Mouse (Mus musculus) adipocyte (in vitro differentiated cells): ENCODE results near the gene Ptpn14.

Experiments used
- DNase-seq: peaks from one replicate; pipeline ENCODE4 v3.0.0-alpha.2; 2016; ENCODE audit warnings: low spot score

Gene Ptpn14

GRCm38 (mm10) chr1:189772707-189773106 lies 44.6 kb downstream of the Ptpn14 start:
- DNase-seq, result no peak

- DNase-seq, result no peak
These were observed 46.7 kb downstream of the Ptpn14 start for GRCm38 (mm10) chr1:189774778-189775177.

DNA sequence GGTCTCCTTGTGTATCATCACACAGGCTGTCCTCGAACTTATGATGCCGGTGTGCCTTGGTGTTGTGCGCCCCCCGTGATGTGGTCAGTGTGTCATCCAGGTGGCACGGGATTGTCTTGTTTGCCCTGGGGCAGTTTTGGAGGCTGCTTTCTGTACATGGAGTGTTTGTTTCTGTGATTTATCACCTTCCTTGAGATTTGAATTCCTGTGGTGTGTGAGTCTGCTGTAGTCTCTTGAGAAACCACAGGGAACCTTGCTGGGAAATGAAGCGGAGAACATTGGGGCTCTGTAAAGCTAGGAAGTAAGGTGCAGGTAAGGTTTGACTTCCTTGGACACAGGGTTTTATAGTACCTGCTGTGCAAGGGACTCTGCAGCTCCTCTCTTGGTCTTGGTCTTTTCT lies 49.1 kb downstream of the Ptpn14 start:
- DNase-seq, result no peak

GRCm38 (mm10) chr1:189778343-189778742 lies 50.3 kb downstream of the Ptpn14 start:
- DNase-seq, result no peak

DNA sequence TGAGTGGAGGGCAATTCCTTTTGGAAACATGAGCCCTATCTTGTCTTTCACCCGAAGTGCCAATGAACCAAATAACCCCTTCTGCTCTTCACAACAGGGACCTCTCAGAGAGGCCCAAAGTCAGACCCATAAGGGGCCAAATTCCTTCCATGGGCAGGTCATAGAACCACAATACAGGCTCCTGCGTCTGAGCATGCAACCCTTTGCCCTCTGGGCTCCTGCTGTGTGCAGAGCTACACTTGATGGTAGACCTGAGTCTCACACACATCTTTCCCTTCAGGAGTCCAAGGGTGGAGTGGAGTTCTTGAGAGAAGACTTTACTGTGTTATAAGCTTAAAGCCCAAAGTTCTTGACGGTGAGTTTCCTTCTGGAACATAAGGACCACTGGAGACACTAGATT lies 51.2 kb downstream of the Ptpn14 start:
- no peak for DNase-seq

DNA sequence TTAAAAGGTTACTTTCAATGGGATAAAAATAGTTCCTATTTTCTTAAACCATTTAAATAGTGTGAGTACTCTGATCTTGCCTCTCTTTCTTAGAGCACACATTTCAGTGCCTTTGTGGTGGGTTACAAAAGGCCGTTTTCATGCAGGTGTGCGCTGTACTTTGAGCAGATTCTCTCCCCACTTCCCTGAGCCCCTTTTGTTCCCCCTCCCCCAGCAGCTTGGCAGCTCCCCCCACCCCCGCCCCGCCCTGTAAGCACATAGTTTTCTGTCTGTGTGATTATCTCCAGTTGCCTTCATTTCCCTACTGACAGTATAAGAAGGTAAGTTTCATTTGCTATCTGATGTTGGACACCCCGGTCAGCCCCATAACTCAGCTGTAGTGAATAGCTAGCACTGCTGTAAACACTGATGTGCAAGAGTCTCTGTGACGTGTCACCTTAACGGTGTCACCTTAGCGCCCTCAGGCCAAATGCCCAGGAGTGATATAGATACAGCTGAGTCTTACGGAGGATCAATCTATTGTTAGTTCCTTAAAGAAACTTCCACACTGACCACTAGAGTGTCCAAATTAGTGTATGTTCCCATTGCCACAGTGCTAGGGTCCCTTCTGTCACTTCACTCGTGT lies 53.8 kb downstream of the Ptpn14 start:
- no peak for DNase-seq

DNA sequence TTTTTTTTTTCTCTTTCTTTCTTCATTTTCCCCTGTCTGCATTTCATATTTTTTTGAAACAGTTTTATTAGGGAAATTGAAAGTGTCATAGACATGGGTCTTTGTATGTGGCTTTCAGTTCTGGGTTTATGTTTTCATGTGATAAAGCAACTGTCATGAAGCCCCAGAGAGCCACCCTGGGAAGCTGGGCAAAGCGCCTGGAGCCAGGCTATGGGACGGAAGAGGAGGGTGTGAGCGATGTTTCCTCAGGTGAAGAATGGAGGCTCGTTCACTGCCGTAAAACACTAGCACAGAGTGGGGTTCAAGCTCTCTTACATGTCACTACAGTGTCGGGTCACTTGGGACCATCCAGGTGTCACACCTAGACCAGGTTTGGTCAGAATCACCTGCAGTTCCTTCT lies 54.6 kb downstream of the Ptpn14 start:
- DNase-seq, result no peak

DNA sequence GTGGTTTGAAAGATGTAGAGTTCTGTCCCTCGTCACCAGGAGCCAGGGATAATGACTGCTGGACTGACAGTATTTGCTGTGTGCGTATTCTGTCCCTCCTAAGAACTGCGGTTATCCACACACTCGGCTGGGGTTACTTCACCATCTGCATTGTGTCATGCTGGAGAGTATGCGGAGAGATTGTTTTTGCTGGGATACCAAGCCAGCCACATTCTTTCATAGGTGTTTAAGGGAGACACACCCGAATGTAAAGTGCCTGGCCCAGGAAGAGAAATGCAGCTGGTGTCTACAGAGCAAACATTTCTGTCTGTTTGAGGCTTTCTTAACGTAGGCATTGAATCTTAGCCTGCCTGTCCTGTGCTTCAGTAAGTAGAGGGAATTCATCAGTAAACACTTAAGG lies 56.4 kb downstream of the Ptpn14 start:
- DNase-seq, result no peak

GRCm38 (mm10) chr1:189786707-189787485 lies 58.8 kb downstream of the Ptpn14 start:
- no peak for DNase-seq

DNA sequence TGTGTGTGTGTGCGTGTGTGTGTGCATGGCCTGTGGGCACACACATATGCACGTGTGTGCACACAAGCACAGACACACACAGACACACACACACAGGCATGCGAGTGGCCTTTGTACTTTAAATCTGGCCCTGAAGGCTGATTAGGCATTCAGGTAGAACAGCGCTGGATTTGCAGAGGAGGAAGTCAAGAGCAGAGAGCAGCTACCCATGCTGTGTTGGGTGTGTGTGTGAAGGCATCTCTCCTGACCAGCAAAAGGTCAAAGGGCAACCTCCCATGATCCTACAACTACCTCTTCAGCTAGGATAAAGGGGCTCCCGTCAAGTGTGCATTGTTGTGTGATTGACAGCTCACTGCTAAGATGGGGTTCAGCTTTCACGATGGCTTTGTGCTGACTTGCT lies 61.5 kb downstream of the Ptpn14 start:
- no peak for DNase-seq

GRCm38 (mm10) chr1:189790666-189791065 lies 62.6 kb downstream of the Ptpn14 start:
- DNase-seq, result no peak

DNA sequence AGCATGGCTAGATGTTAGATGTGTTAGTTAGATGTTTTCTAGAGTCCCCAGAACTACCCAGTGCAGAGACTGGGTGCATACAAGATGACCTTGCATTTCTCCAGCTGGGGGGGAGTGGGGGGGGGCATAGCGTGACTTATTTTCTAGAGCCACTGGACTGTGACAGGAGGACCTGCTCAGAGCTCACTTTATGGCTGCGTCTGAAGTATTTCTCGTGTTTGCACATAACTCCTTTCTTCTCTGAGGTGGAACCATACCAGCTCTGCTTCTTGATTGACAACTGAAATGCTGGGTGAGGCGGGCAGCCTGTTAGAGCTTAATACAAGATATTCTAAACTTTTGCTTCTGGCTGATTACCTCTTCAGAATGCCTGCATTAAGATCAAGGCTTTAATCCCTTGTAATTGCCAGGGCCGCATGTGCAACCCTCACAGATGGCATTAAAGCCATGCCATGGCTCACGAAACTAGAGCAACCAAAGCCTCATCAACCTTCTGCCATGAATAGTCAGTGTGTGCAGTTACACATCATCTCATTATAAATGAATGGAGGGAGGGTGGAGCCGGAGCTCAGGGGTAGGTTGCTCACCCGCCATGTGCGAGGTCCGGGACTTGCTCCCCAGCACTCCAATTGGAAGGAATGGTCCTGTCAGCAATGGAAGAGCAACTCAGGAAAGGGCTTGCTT lies 63.6 kb downstream of the Ptpn14 start:
- no peak for DNase-seq

DNA sequence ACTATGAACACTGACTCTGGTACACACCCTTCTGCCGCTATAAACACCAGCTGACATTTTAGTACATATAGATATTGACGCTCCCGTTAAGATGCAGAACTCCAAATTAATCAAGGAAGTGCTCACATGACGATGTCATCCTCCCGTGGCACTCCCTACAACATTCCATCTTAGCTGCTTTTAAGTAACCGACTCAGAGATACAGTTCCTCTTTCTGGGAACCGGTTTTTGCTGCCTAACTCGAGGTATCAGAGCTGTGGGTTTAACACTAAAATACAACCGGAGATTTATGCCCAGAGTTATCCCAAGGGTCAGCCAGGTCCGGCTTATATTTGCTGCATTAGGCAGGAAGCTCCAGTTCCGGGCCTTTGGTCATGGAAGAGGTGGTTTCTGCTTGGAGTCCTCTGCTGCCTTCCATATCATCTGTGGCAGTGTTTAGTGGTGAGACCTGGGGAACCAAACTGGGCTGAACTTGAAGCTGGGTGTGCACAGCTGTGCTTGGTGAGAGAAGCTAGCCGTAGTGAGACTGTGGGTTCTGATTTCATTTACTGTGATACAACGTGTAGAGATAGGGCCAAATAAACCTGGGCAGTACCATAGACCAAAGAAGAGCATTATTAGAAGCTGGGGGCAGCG lies 64.6 kb downstream of the Ptpn14 start:
- DNase-seq, result no peak

GRCm38 (mm10) chr1:189798949-189799348 lies 70.9 kb downstream of the Ptpn14 start:
- no peak for DNase-seq

DNA sequence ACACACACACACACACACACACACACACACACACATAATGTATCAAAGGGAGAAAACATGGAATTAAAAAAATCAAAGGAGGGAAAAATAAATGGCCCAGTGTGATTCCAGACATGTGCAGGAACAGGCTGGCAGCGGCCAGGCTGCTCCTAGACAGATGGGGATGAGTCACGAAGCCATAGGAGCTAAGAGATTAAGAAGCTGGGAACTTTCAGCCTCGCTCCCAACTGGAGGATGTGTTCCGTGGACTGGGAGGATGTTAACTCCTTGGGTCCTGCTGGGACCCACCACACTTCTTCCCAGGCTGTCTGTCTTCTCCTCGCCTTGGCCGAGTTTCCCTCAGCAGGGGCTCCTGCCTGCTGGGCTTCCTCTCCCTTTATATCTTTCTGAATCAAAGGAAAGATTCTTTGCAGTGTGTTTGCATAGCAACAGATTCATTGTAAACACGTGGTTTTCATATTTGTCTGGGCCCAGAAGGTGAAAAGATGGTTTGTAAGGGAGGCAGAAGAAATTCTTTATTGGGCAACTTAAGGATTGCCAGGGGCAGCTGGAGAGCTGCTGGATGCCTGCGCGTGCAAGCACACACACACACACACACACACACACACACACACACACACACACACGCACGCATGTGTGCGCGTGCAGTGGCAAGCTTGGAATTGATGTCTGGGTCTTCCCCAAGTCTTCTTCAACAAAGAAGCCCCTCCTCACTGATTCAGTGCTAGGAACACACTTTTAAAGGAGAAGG lies 72.3 kb downstream of the Ptpn14 start:
- no peak for DNase-seq

GRCm38 (mm10) chr1:189801303-189801702 lies 73.2 kb downstream of the Ptpn14 start:
- no peak for DNase-seq

DNA sequence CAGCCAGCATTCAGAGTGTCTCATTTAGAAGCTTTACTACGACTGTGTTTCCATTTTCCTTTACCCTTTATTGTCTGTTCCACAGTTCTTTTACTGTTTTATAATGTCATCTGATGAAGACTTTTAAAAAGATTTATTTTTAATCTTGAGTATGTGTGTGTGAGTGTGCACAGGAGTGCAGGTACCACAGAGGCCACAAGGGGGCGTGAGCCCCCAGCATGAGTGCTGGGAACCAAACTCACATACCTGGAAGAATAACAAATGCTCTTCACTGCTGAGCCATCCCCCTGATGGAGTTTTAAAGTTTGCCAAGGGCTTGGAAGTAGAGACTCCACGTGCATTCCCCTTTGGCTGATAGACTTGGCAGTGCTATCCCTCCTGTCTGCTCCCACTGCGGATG lies 74.5 kb downstream of the Ptpn14 start:
- DNase-seq, result no peak

- DNase-seq, result no peak
These were observed 75.7 kb downstream of the Ptpn14 start for GRCm38 (mm10) chr1:189803742-189804141.

DNA sequence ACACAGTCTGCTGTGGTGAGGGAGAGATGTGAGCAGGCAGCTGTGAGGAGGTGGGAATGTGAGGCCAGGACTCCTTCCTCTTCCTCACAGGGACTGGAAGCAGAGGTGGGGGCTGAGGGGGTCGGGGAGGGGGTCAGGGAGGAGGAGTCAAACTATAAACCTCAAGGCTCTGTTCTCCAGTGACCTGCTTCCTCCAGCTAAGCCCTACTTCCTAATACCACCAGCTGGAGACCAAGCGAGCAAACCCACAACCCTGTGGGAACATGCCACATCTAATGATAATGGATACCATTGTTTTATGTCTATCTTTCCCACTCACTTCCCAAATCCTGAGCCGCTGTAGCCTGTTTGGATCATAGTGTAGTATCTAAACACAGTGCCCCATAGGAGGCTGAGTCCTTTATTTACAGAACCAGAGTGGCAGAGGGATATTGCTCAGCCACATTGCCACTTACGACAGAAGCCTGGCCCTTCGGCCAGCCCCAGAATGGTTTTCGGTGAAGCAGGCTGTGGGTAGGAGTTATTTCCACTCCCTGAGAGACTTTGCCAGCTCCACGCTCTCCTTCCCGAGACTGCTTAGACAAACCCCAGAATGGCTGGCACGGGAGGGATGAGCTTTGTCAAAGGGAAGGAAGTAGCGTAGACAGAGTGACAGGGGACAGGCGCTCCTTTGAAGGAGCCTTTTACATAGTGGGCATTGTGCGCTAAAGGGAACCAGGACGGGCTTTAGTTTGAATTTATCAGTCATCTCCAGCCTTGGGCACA lies 78.6 kb downstream of the Ptpn14 start:
- DNase-seq, result no peak

GRCm38 (mm10) chr1:189808015-189808414 lies 79.9 kb downstream of the Ptpn14 start:
- no peak for DNase-seq

GRCm38 (mm10) chr1:189808453-189808852 lies 80.4 kb downstream of the Ptpn14 start:
- DNase-seq, result no peak
